Mouse (Mus musculus) adrenal gland, postnatal 14 days (tissue): ENCODE measurements at regions not wholly inside any gene's neighbourhood (a gene's known extent, or its start where the extent isn't known, plus 50 kb on each side); places are given as distances from the start of the nearest gene placed in this dataset.
A peak's percentile ranks its signal among the peaks of the same experiment; 100 is the strongest.

Source experiments
- DNase-seq: peaks from one replicate; pipeline ENCODE4 v3.0.0; 2021; ENCODE audit warnings: mixed read lengths

DNA sequence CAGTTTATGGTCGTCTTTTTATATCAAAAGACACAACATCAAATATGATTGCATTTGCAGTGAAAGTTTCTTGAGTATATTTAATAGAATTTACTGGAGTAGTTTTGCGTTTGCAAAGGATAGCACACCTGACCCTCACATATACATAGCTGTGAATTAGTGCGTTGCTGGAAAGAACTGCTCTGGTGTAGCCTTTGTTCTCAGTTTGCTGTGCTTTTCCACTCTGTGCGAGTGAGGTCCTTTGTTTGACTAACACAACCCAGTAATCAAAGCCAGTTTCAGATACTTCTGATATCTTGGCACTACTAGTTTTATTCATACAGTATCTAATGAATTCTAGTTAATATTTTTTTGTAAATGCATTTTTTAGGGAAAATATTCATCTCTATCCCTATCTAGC, 84.7 kb downstream of the Trim52 start:
- no peak for DNase-seq

DNA sequence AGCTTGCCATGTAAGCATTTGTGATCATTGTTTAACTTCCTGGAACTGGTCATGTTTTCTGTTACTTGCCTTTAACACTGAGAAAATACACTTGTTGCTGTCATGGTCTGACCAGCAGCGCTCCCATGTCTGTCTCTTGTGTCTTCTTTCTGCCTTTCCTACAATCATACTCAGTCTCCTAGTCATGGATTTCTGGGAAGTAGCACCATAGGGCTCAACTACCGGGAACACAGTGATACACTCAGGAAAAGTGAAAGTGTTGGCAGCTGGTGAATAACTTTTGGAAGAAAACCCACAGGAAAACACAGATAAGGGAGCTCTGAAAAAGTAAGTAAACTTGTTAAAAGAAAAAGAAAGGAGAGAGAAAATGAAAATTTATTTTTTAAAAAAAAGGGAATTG, 87.6 kb downstream of the Trim52 start:
- DNase-seq: no peak

DNA sequence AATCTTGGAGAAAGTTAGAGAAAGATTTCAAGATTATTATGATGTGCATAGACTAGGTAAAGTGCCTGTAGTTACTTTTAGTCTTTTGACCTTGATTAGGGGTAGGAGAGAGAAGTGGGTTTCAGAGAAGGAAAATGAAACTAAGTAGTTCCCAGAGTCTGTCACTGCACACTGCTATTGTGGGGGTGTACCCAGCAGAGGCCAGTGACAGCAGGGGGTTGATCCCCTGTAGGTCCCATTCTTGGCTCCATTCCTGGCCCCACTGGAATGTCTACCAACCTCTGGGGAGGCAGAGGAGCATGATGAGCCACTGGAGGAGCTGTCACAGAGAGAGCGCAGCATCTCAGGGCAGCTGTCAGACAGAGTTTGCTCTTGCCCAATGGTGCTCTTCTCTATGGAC, 88.1 kb downstream of the Trim52 start:
- no peak for DNase-seq

DNA sequence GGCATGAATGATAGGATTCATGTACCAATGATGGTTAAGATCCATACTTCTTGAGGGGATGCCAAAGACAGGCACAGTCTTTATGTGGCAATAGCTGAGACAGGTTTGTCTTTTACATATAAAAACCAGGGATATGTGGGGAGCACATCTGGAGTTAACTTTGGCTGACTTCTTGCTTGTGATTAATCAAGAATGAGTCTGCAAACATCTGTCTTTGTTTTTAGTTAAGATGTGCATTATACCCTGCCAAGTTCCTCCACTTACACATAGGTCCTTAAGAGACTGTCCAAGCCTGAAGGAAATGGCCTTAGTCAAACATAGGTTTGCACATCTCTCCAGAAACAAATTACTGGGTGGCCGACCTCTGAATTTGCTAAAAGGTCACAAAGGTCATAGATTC, 91.8 kb downstream of the Trim52 start:
- DNase-seq: no peak

DNA sequence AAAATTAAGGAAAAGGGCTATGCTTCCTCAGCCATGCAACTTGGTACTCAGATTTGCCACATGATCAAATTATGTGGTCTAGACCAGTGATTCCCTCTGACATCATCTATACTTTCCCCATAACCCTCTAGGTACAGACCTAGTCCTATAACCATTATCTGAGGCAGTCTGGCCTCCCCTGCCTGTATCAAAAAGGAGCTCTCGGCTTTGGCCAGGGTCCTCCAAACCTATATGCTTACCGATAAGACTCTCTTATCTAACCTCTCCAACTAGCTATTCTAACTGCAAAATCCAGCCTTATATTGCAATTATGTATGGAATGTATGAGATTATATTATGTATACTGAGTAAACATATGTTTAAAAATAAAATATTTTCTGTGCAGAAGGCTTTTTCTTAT, 93.1 kb downstream of the Trim52 start:
- DNase-seq: no peak

DNA sequence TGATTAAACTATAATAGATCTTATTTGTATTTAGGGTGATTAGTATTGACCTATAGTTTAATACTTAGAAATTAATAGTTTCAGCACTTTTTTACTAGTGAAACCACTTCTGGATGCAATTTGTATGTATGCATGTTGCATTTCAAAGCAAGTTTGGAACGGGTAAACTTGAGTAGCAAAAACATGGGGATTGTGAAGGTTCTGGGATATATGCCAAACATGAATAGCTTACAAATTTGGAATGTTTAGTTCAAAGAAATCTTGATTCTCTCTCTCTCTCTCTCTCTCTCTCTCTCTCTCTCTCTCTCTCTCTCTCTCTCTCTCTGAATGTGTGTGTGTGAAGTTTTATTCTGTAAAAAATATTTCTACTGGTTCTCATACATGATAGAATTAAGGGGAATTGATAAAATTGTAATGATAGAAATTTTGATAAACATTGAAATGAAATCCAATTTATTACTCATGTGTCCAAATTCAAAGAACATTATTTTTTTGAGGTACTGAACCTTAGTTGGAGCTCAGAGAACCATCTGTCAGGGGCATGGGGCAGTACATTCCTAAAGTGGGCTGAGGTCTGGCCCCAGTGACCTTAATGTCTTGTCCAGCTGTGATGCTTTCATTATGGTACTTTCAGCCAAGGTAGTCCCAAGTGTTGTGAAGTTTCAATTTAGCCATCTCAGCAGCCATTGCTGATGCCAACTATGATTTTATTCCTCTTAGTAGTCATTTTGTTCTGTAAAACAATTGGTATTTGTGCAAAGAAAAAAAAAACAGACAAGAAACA, 93.7 kb downstream of the Trim52 start:
- no peak for DNase-seq

DNA sequence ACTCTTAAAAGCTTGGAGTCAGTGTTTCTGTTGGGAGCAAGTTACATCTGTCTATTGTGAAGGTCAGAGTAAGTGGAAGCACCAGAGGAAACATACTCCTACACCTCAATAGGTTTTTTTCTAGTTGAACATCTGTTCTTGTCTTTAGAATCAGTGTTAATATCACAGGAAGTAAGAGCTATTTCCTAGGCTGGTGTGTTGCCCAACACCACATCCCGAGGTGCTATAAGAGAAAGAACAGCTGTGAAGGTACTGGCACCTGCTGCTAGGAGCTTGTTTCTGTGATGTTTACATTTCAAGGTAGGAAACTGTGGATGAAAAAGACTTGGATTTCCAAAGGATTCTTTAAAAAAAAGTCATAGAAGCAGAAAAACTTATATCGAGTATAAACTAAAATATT, 105.1 kb downstream of the Trim52 start:
- DNase-seq: no peak

DNA sequence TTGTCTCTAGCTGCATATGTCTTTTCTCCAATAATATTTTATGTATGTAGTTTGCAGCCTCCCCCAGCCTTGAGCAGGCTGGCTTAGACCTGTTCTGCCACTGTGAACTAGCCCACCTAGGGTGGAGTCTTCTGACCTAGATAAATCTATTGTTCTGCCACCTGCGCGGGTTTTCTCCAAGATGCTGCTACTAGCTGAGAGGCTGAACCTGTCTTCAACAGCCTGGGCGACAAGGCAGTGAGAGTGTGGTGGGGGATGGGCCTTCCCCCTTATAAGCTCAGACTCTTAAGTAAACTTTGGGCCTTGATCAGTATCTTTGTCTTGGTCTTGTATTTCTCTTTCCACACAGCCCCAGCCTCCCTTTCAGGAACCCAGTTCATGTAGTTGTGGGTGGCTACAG, 111.7 kb downstream of the Trim52 start:
- no peak for DNase-seq

DNA sequence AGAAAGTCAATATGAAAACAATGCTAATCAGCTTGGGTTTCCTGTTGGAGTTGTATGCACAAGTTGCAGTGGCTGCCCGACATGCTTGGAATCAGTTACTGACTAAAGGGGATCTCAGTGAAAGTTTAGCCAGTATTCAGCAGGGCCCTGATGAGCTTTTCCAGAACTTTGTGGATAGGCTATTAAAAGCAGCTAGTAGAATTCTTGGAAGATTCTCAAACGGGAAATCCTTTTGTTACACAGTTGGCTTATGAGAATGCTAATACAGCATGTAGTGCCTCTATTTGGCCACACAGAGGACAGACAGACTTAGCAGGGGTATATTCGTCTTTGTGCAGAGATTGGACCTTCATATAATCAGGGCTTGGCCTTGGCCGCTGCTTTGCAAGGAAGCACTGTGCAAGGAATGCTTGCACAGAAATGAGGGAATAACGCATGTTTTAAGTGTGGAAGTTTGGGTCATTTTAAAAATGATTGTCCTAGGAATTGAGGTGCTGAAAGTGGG, 113.3 kb downstream of the Trim52 start:
- DNase-seq: no peak

DNA sequence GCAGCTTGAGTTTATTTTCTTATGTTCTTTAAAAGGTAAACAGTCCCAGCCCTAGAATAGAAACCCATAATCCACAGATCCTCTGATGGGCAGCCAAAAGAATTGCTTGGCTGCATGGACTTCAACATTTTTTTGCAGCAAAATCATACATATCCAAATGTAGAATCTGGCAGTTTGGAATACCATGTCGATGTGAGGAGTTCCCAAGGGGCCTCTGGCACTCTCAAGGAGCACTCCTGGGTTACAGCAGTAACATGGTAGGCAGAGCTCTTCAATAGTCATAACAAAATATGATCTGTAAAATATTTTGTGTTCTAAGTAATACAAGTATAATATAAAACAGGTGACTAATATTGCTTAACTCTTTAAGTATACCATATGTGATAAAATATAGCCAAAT, 119.4 kb downstream of the Trim52 start:
- no peak for DNase-seq

DNA sequence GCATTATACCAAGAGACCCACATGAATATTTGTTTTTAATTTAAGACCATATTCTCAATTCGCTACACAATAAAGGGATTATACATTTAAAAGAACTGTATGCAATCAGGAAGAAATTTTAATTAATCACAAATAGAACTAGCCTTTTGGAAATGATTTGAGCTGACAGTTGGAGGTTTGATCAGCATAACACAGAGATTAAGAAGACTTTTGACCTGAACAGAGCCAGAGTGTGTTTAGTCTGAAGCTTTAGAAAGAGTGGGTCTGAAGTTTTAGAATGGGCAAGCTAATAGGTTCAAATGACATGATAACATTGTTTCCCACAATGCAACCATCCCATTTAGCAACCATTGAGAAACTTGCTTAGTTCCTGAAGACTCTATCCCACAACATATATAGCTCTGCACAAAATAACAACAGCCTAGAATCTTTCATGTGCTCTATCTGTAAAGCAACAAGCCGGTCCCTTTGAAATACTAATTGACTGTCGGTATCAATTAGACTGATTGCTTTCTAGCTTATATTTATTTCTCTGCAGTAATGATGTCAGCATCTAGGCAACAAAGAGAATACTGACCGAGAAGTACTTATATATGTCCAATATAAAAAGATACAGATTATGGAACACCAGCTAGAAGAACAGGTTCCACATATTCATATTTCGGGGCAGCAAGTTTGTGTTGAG, 135.9 kb downstream of the Trim52 start:
- DNase-seq: no peak

DNA sequence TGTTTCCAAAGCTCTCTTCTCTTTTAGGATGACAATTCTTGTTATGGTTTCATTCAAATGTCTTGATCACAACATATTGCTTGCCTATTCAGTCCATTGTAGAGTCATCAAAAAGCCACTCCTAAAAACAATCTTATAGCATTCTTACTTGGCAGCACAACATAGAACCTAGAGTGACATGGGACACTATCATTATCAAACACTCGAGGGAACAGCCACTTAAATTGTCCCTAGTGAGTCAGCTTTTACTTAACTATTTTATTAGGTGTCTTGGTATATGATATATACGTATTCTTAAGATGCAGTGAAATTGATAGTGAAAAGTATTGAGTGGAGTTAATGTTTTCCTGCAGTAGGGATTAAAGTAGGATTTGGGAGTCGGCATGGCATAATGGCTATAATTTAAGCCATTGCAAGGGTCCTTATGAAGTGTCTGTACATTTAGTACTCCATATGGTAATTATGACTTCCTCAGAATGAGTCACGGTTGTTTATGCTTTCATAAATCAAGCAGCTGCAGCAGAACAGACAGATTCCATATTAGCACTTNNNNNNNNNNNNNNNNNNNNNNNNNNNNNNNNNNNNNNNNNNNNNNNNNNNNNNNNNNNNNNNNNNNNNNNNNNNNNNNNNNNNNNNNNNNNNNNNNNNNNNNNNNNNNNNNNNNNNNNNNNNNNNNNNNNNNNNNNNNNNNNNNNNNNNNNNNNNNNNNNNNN, 153.6 kb downstream of the Trim52 start:
- DNase-seq: no peak

DNA sequence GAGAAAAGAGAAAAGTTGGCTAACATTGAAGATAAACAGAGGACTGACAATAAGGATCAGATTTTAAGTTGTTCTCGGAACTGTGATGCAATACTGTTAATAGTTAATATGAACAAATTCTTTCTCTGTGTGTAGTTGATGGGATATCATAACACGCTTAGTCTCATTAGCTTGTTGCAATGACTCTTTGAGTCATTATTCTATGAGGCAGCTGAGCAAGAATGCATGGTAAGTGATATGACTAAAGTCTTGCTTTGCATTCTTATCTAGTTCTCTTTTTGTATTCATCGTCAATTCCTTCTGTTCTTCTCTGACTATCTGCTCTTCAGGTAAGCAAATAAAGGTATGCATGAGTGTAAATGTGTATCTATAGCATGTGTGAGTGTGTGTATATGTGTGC, 159.3 kb downstream of the Trim52 start:
- DNase-seq: no peak

DNA sequence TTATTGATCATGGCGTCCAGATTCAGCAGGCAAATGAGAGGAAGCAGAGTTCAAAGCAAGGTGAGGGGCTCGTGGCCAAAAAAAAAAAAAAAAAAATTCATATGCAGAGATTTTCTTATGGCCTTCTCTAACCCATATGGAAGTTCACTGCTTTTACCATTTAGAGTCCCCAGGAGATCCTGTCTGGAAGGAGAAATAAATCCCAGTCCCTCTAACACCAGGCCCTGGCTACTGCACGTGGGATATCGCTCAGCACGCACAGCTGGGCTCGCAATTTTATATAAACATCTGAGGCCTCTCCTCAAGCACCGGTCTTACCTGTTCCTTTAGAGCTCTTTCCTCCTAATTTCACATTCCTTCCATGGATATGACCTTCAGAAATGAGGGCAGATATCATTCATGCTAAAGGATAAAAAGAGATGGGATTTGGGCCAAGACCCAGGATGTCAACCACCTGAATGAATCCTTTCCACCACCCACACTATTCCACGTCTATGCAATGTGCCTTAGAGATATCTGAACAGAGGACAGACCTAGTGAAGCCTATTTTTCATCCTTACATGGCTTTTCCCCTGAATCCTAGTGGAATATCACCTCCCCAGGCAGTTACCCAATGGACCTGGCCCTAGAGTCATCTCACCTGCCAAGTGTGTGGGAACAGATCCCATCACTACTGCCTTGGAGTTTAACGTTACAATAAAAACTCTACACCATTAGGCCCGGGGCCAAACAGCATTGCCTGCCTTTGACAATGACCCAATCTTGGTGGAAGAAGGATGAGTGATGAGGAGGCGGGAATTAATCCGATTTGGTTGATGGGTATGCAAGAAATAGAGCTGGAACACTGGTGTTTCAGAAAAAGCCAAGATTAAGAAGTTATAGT, 161.9 kb downstream of the Trim52 start:
- DNase-seq: peak; percentile 66

DNA sequence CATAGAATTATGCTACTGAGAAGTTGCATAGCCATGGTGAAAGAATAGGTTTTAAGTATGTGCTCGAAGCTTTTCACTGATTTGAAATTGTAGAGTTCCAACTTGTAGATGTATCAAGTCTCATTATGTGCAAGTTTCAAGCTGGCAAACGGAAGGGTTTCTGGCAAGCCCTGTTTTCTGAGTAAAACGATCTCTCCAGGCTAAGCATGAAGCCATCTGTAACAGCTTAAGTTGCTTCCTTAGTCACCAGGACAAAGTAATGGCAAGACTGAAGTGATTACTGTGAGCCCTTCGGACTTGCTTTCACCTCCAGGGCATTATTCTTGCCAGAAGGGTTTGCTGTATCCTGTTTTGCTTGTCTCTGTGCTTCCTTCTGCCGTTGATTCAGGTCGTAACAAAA, 163.7 kb downstream of the Trim52 start:
- DNase-seq: peak; percentile 11

DNA sequence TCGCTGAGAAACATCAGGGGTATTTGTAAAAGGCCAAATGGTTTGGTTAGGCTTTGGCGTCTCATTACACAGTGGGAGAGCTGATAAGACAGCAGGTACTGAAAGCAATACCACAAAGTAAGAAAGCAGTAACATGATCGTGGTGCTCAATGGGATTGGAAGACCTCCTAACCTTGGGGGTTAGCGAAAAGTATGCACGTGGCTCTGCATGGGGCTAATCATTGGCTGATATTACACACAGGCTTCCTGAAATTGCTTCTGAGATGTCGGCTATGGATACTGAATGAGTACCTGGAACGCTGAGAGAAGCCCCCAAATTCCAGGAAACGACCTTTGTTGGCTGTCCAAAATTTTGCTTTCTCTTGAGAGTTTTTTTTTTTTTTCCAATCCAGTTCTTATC, 207.6 kb downstream of the Trim52 start:
- no peak for DNase-seq

DNA sequence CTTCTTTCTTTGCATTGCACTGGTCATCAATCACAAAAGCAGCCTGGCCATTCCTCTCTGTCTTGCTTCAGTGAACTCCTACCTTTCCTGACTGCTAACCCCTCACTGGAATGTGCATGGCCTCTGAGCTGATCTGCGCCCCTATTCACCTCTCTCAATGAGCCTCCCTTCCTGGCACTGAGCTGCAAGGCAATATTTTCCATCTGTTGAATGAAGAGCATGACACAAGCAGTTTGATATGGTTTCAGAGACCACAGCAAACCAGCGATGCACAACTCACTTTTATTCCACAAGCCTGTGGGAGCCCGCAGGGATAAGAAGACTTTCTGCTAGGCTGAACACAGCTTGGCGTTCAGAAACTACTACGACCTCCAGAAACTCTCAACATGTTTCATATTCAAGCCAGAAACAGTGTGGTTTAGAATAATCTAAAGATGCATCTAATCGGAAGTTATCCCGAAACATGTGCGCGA, 208.1 kb downstream of the Trim52 start:
- no peak for DNase-seq

DNA sequence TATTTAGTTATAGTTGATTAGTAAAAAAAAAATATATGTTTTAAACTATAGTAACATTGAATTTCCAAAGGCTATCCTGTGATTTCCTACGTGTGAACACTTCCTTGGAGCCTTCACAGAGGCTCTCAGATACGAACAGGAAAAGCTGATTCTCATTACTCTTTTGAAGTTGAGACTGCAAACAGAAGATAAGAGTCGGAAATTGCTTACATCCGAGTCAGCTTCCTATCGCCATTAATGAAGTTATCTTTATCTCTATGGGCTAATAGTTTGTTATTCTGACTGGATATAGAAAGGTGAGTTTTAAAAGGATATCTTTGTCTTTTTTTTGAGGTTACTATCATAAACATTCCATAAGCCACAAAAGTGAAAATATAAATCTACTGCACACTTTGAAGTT, 212.8 kb downstream of the Trim52 start:
- no peak for DNase-seq

DNA sequence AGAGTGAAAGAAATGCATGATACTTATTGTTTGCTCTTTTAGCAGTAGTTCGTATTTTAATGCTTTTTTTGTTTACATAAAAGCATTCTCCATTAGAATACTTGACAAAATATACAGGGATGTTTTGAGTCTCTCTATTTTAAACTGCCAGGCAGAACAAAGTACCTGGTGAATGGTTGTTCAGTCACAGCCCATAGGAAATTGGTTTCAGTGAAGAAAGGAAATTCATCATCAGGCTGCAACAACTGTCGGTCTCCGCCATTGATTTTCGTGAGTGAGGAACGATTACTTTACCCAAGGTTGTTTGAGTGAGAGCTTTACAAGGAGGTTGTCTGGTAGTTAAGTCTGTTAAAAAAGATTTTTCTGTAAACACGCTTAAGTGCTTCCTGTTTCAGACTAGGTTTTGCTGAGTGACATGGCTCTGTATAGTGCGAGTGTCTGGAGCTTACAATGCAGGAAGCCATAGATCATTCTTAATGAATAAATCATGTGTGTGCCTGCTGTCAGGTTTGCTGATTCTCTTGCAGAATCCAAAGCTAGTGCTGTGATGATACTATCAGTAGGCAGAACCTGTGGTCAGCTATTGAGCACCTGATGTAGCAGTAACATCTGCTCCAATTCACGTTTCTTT, 221.8 kb downstream of the Trim52 start:
- DNase-seq: no peak

DNA sequence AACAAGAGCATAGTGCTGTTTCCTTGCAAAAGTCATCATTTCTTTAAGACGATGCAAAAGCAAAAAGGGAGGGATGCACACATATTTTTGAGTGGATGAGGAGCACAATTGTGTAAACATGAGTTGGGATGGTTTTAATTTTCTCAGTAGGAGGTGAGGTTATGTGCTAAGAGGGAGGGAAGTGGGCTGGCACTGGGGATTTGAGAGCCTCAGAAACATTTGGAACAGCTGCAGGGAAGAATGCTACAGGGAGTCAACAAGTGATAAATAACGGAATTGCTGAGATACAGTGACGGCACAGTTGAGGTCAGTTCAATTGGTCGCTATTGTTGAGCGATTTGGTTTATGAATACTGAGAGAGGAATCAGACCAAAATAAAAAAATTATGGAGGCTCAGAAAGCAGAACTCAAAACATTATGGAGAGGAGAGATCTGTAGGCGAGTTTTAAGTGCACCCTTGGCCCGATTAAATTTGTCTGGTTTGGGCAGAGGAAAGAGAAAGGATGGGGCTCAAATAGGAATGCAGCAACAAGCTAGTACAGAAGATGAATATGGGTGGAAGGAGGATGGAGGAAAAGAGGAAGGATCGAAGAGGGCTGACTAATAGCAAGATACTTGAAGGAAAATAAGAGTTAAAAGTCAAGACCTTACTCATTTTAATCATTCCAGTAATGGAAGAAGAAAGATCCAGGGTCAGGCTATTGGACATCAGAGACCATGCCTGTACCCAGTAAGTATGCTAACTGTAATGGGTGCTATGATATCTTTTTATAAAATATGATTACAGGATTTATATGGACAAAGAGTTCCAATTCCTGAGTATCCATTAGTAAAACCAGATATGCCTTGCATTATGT, 259.0 kb downstream of the Trim52 start:
- DNase-seq: no peak
